Mouse (Mus musculus): Measurements from ENCODE around the gene Psen2.
A peak's percentile ranks its signal among the peaks of the same experiment; 100 is the strongest.

The Psen2 gene

GRCm38 (mm10) chr1:180263364-180263997 is at the start of gene Psen2:
TSS of gene Psen2 (minus strand) at chr1:180263438.
- no peak for DNase-seq

- no peak for DNase-seq
These were observed 49.6 kb upstream of the Psen2 start for GRCm38 (mm10) chr1:180312792-180313311.

GRCm38 (mm10) chr1:180312286-180312685 is 49.0 kb upstream of the Psen2 start:
- no peak for DNase-seq

- no peak for DNase-seq
These were observed 45.7 kb upstream of the Psen2 start for GRCm38 (mm10) chr1:180308897-180309296.

- no peak for DNase-seq
These were observed 44.4 kb upstream of the Psen2 start for GRCm38 (mm10) chr1:180307661-180308060.

GRCm38 (mm10) chr1:180306889-180307288 is 43.7 kb upstream of the Psen2 start:
- DNase-seq = no peak

GRCm38 (mm10) chr1:180303600-180303999 is 40.4 kb upstream of the Psen2 start:
- DNase-seq = no peak

- no peak for DNase-seq
These were observed 39.2 kb upstream of the Psen2 start for GRCm38 (mm10) chr1:180302253-180303120.

GRCm38 (mm10) chr1:180300997-180301396 is 37.8 kb upstream of the Psen2 start:
- no peak for DNase-seq

GRCm38 (mm10) chr1:180300292-180300691 is 37.1 kb upstream of the Psen2 start:
- DNase-seq = no peak

GRCm38 (mm10) chr1:180299697-180300096 is 36.5 kb upstream of the Psen2 start:
- no peak for DNase-seq

- no peak for DNase-seq
These were observed 32.9 kb upstream of the Psen2 start for GRCm38 (mm10) chr1:180296088-180296487.

GRCm38 (mm10) chr1:180290358-180290757 is 27.1 kb upstream of the Psen2 start:
- no peak for DNase-seq

- DNase-seq = no peak
These were observed 26.6 kb upstream of the Psen2 start for GRCm38 (mm10) chr1:180289788-180290187.

- DNase-seq = no peak
These were observed 25.7 kb upstream of the Psen2 start for GRCm38 (mm10) chr1:180288872-180289468.

- DNase-seq = no peak
These were observed 25.0 kb upstream of the Psen2 start for GRCm38 (mm10) chr1:180288227-180288626.

GRCm38 (mm10) chr1:180286081-180286831 is 23.0 kb upstream of the Psen2 start:
- DNase-seq = no peak

GRCm38 (mm10) chr1:180283813-180284768 is 20.9 kb upstream of the Psen2 start:
- DNase-seq = no peak

GRCm38 (mm10) chr1:180282581-180282980 is 19.3 kb upstream of the Psen2 start:
- no peak for DNase-seq

GRCm38 (mm10) chr1:180279648-180280047 is 16.4 kb upstream of the Psen2 start:
- peak; percentile 11 for DNase-seq

GRCm38 (mm10) chr1:180277563-180277962 is 14.3 kb upstream of the Psen2 start:
- DNase-seq = no peak
